Mouse (Mus musculus) heart, postnatal 0 days (tissue): ENCODE measurements around the gene Otulin.

Experiments used
- CTCF ChIP-seq: IDR thresholded peaks from 2 replicates; pipeline ENCODE4 v1.5.1; 2016; ENCODE audit warnings: antibody characterized with exemption, control low read depth, low read depth
- EP300 ChIP-seq: IDR thresholded peaks from 2 replicates; pipeline ENCODE4 v1.6.1; 2016; ENCODE audit warnings: antibody characterized with exemption, low read depth

DNA sequence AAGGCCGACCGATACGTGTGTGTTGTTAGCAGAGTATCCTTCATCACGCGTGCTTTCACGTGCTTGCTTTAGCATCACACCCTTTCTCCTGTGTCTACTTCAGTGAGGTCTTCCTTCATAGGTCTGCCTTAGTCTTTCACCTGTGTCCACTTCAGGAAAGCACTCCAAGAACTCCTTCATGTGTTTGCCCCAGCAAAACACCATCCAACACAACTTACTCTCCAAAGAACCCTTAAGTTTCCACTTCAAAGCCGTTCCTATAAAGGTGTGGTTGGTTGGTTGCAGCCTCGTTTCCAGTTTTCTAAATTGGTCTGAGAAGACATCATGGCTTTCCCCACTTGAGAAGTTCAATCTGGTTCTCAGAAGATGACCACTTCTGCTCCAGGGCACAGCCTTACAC lies 16.2 kb upstream of the Otulin start:
- no peak for TF ChIP-seq CTCF
- no peak for TF ChIP-seq EP300
